Comparison of ENCODE assay signal across 8 mouse cellular contexts in the genomic region with DNA sequence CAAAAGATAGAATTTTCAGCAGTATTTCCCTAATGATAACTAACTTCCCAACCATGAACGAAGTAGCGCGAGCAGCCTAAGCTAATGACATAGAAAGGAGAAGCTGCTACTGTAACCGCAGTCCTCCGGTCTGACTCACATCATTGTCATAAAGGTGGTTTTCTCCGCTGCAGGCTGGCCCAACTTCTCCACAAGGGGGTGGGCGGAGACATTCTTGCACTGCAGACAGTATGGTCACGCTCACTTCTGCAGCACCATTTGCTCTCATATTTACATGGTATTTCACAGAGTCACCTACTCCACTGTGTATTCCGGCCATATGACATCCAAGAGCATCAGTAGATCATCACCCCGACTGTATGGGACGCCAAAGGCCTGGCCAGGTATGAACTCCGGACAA. TPM values are rescaled to one million over a fixed set of nuclear protein-coding genes. Genes with fewer than 3 reads are reported as not detected.
DNase-seq lines count a peak whose midpoint lies in the region; ATAC-seq and TF ChIP-seq lines count a peak whose summit lies in the region.

No protein-coding gene starts in this region.

- no peak for TF ChIP-seq CTCF in embryonic fibroblast, embryonic 13.5 days (IDR thresholded peaks at IDR 0.05; ENCODE audit: borderline replicate concordance, insufficient read depth, low read length)
- TF ChIP-seq CTCF in liver, postnatal 0 days (IDR thresholded peaks at IDR 0.05; ENCODE audit: low read depth), result peak; percentile 55

- peak overlapping the region; percentile 10; the same call in 1 of the 2 replicates for H3K4me2 ChIP-seq in liver, postnatal 0 days (ENCODE audit: low read depth, low read length)
- H3K4me2 ChIP-seq in forebrain, embryonic 15.5 days (replicated peaks), result no peak overlapping the region

- DNase-seq in urinary bladder, postnatal 14 days (ENCODE audit: low spot score), result peak; percentile 59
- DNase-seq in urinary bladder, adult 2 months (ENCODE audit: low spot score), result no peak
- DNase-seq in liver, postnatal 0 days, result peak; percentile 68
- peak; percentile 81 to 84 for DNase-seq in spleen, postnatal 36 days (ENCODE audit: low spot score in 2 of 2)
- DNase-seq in gastrocnemius, postnatal 10 days, result no peak
- no peak for DNase-seq in right cerebral cortex, postnatal 10 days (ENCODE audit: low spot score in 2 of 2)

- no peak overlapping the region for H3K9ac ChIP-seq in liver, postnatal 0 days (replicated peaks)
- no peak overlapping the region for H3K9ac ChIP-seq in forebrain, embryonic 15.5 days (replicated peaks)

- H3K36me3 ChIP-seq in liver, postnatal 0 days (replicated peaks; ENCODE audit: insufficient read depth, low read length), result no peaks in the 10 kb centered on the region
- H3K36me3 ChIP-seq in forebrain, embryonic 15.5 days, result no peaks in the 10 kb centered on the region

- peaks cover 5% of the 10 kb centered on the region for H3K4me1 ChIP-seq in embryonic fibroblast, embryonic 13.5 days (ENCODE audit: control insufficient read depth, insufficient read depth, low read length)
- no peaks in the 10 kb centered on the region; the same call in 1 of the 2 replicates for H3K4me1 ChIP-seq in liver, postnatal 0 days (ENCODE audit: insufficient read depth)
- H3K4me1 ChIP-seq in forebrain, embryonic 15.5 days, result no peaks in the 10 kb centered on the region

- no peaks in the 10 kb centered on the region for H3K9me3 ChIP-seq in liver, postnatal 0 days (ENCODE audit: low read length)
- no peaks in the 10 kb centered on the region for H3K9me3 ChIP-seq in forebrain, embryonic 15.5 days

- TF ChIP-seq EP300 in liver, postnatal 0 days (IDR thresholded peaks at IDR 0.05; ENCODE audit: low read depth), result no peak

- H3K27me3 ChIP-seq in liver, postnatal 0 days (ENCODE audit: insufficient read depth, low read length), result no peaks in the 10 kb centered on the region
- H3K27me3 ChIP-seq in forebrain, embryonic 15.5 days, result no peaks in the 10 kb centered on the region

- WGBS in liver, postnatal 0 days (ENCODE audit: insufficient replicate concordance), result 32% methylated on average over 12 of the region's 12 CpGs
- 83% methylated on average over 12 of the region's 12 CpGs for WGBS in forebrain, embryonic 15.5 days

- no peak for TF ChIP-seq POLR2A in embryonic fibroblast, embryonic 13.5 days (IDR thresholded peaks at IDR 0.05; ENCODE audit: low read depth, low read length)

- peak overlapping the region; percentile 70 for H3K27ac ChIP-seq in embryonic fibroblast, embryonic 13.5 days (ENCODE audit: insufficient read depth, low read length)
- H3K27ac ChIP-seq in liver, postnatal 0 days (ENCODE audit: low read depth), result peak overlapping the region; percentile 30; the same call in 1 of the 2 replicates
- H3K27ac ChIP-seq in forebrain, embryonic 15.5 days (replicated peaks), result no peak overlapping the region

- H3K4me3 ChIP-seq in embryonic fibroblast, embryonic 13.5 days (ENCODE audit: insufficient read depth, low read length), result no peak overlapping the region
- H3K4me3 ChIP-seq in liver, postnatal 0 days (ENCODE audit: low read depth, low read length), result no peak overlapping the region
- H3K4me3 ChIP-seq in forebrain, embryonic 15.5 days, result no peak overlapping the region

- peak; percentile 80 for ATAC-seq in liver, postnatal 0 days
- ATAC-seq in forebrain, embryonic 15.5 days (replicated peaks), result no peak

RNA-seq across cellular contexts. Expression of gene Atxn1l, which starts 13.2 kb away (rescaled TPM):
- polyA plus RNA-seq in urinary bladder, adult 2 months (2012; rRNA removed), result 11.3 and 13.7 TPM in 2 replicates
- polyA plus RNA-seq in embryonic fibroblast, embryonic 13.5 days (2011; ENCODE audit: insufficient read length, low read depth, missing spikeins), result 25.3 and 32.0 TPM in 2 replicates
- 1.7 and 1.8 TPM in 2 replicates for polyA plus RNA-seq in liver, postnatal 0 days (2015; fragmentation: Nextera tagmentation; extraction: Ambion mirVana)
- 4.3 and 4.6 TPM in 2 replicates for polyA plus RNA-seq in forebrain, embryonic 15.5 days (2015; fragmentation: Nextera tagmentation; extraction: Ambion mirVana)
- 10 to 100 TPM; 25.1 to 25.4 TPM for total RNA-seq in gastrocnemius, postnatal 10 days (2021)

RNA-seq across cellular contexts. Expression of gene Ap1g1, which starts 27.7 kb away (rescaled TPM):
- 58.7 TPM in 2 replicates for polyA plus RNA-seq in urinary bladder, adult 2 months (2012; rRNA removed)
- 71.7 and 77.2 TPM in 2 replicates for polyA plus RNA-seq in embryonic fibroblast, embryonic 13.5 days (2011; ENCODE audit: insufficient read length, low read depth, missing spikeins)
- 13.3 and 14.0 TPM in 2 replicates for polyA plus RNA-seq in liver, postnatal 0 days (2015; fragmentation: Nextera tagmentation; extraction: Ambion mirVana)
- polyA plus RNA-seq in forebrain, embryonic 15.5 days (2015; fragmentation: Nextera tagmentation; extraction: Ambion mirVana), result 50.4 and 51.8 TPM in 2 replicates
- total RNA-seq in gastrocnemius, postnatal 10 days (2021), result 10 to 100 TPM; 34.8 to 42.5 TPM

RNA-seq across cellular contexts. Expression of gene Zfp821, which starts 45.4 kb away (rescaled TPM):
- 13.4 and 15.2 TPM in 2 replicates for polyA plus RNA-seq in urinary bladder, adult 2 months (2012; rRNA removed)
- 10.9 and 14.6 TPM in 2 replicates for polyA plus RNA-seq in embryonic fibroblast, embryonic 13.5 days (2011; ENCODE audit: insufficient read length, low read depth, missing spikeins)
- 3.1 and 3.7 TPM in 2 replicates for polyA plus RNA-seq in liver, postnatal 0 days (2015; fragmentation: Nextera tagmentation; extraction: Ambion mirVana)
- polyA plus RNA-seq in forebrain, embryonic 15.5 days (2015; fragmentation: Nextera tagmentation; extraction: Ambion mirVana), result 85.6 and 94.3 TPM in 2 replicates
- 1 to 10 TPM; 7.5 to 9.5 TPM for total RNA-seq in gastrocnemius, postnatal 10 days (2021)

RNA-seq across cellular contexts. Expression of gene Ist1, which starts 57.6 kb away (rescaled TPM):
- polyA plus RNA-seq in urinary bladder, adult 2 months (2012; rRNA removed), result 84.2 and 98.4 TPM in 2 replicates
- polyA plus RNA-seq in embryonic fibroblast, embryonic 13.5 days (2011; ENCODE audit: insufficient read length, low read depth, missing spikeins), result 72.9 and 74.4 TPM in 2 replicates
- polyA plus RNA-seq in liver, postnatal 0 days (2015; fragmentation: Nextera tagmentation; extraction: Ambion mirVana), result 36.1 and 38.3 TPM in 2 replicates
- polyA plus RNA-seq in forebrain, embryonic 15.5 days (2015; fragmentation: Nextera tagmentation; extraction: Ambion mirVana), result 177 and 181 TPM in 2 replicates
- 10 to 100 TPM; 32.3 to 40.7 TPM for total RNA-seq in gastrocnemius, postnatal 10 days (2021)

Comparison
In these comparisons a context has a peak if more than half of its experiments do, and no peak if none do; other contexts are left out.
1. DNase-seq: peak in urinary bladder, postnatal 14 days (single experiment), liver, postnatal 0 days (single experiment) and spleen, postnatal 36 days (2 of 2); none in urinary bladder, adult 2 months (single experiment), gastrocnemius, postnatal 10 days (single experiment) and right cerebral cortex, postnatal 10 days (0 of 2).